In the genomic region with DNA sequence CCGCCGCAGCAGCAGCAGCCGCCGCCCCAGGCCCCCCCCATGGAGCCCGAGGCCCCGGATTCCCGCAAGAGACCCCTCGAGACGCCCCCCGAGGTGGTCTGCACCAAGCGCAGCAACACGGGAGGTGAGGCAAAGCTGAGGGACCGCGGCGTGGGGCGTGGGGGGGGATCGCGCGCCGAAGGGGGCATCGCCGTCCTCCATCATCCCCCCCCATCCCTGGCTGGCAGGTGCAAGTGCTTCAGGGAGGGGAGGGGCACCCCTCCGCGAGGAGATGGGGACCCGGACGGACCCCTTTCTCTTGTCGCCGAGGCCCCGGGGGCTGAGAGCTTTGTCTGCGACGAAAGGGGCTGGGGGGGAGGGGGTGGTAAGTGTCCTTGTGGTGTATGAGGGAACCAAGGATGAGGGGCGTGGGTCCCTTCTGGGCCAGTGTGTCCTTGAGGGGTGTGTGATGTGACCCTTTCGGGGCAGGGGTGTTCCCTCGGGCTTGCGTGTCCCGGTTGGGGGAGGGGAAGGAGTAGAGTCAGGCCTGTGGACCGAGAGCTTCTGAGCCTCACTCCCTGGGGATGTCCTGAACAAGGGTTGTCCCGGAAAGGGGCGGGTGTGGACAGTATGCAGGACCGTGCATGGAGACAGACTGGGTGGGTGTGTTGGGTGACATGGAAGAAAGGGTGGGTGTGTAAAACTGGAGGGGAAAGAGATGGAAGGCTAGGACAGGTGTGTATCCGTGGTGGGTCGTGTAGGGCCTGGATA, we compare ENCODE assay signal across 9 mouse cellular contexts. TPM values are rescaled to one million over a fixed set of nuclear protein-coding genes. Genes with fewer than 3 reads are reported as not detected.
DNase-seq lines count a peak whose midpoint lies in the region; ATAC-seq lines count a peak whose summit lies in the region.
"Had no signal": no experiment of that assay in that cellular context is flagged by ENCODE, and none has a peak within 500 bp of the region (broad histone marks: within the 10 kb centered on the region; RNA-seq: fewer than 3 reads in every experiment).

No protein-coding gene starts in this region.

- no peaks in the 10 kb centered on the region; the same call in 1 of the 2 replicates for H3K27me3 ChIP-seq in forebrain, embryonic 12.5 days
- H3K27me3 ChIP-seq in hindbrain, embryonic 14.5 days (ENCODE audit: control insufficient read depth, insufficient read depth, low read length) = no peaks in the 10 kb centered on the region
- H3K27me3 ChIP-seq in liver, embryonic 11.5 days (replicated peaks; ENCODE audit: control insufficient read depth, insufficient read depth, low read length) = peaks cover 63% of the 10 kb centered on the region
- H3K27me3 ChIP-seq in neural tube, embryonic 12.5 days (replicated peaks) = no peaks in the 10 kb centered on the region; the same call in 1 of the 2 replicates

- H3K9ac ChIP-seq in forebrain, embryonic 12.5 days = peak overlapping the region; percentile 100
- H3K9ac ChIP-seq in hindbrain, embryonic 14.5 days = peak overlapping the region; percentile 99
- H3K9ac ChIP-seq in liver, embryonic 11.5 days (ENCODE audit: low read depth, low read length) = peak overlapping the region; percentile 43; the same call in 1 of the 2 replicates
- H3K9ac ChIP-seq in neural tube, embryonic 12.5 days = peak overlapping the region; percentile 99

- no peaks in the 10 kb centered on the region for H3K36me3 ChIP-seq in forebrain, embryonic 12.5 days (replicated peaks)
- no peaks in the 10 kb centered on the region for H3K36me3 ChIP-seq in hindbrain, embryonic 14.5 days (replicated peaks; ENCODE audit: control insufficient read depth, insufficient read depth)
- no peaks in the 10 kb centered on the region for H3K36me3 ChIP-seq in liver, embryonic 11.5 days (ENCODE audit: control insufficient read depth, insufficient read depth, low read length)
- H3K36me3 ChIP-seq in neural tube, embryonic 12.5 days = no peaks in the 10 kb centered on the region

- peak overlapping the region; percentile 94 for H3K27ac ChIP-seq in forebrain, embryonic 12.5 days
- peak overlapping the region; percentile 95 for H3K27ac ChIP-seq in hindbrain, embryonic 14.5 days
- no peak overlapping the region for H3K27ac ChIP-seq in liver, embryonic 11.5 days (ENCODE audit: low read depth, low read length)
- peak overlapping the region; percentile 77 for H3K27ac ChIP-seq in neural tube, embryonic 12.5 days

- ATAC-seq in forebrain, embryonic 12.5 days (ENCODE audit: low FRiP score) = peak; percentile 27
- ATAC-seq in hindbrain, embryonic 14.5 days (ENCODE audit: low FRiP score) = peak; percentile 12
- ATAC-seq in liver, embryonic 11.5 days (replicated peaks; ENCODE audit: low FRiP score) = 0 out of 2 replicates have a peak, but pooled peaks have one; percentile 44
- ATAC-seq in neural tube, embryonic 12.5 days (ENCODE audit: low FRiP score, low read depth) = peak; percentile 19

- peak overlapping the region; percentile 77 for H3K4me2 ChIP-seq in forebrain, embryonic 12.5 days
- H3K4me2 ChIP-seq in hindbrain, embryonic 14.5 days (replicated peaks) = peak overlapping the region; percentile 83
- H3K4me2 ChIP-seq in liver, embryonic 11.5 days = peak overlapping the region; percentile 79
- H3K4me2 ChIP-seq in neural tube, embryonic 12.5 days (replicated peaks) = peak overlapping the region; percentile 77

- WGBS in forebrain, embryonic 12.5 days = 1% methylated on average over 42 of the region's 42 CpGs
- WGBS in hindbrain, embryonic 14.5 days = 2% methylated on average over 32 of the region's 42 CpGs
- 4% methylated on average over 31 of the region's 42 CpGs for WGBS in liver, embryonic 11.5 days
- 2% methylated on average over 40 of the region's 42 CpGs for WGBS in neural tube, embryonic 12.5 days

- DNase-seq in adrenal gland, adult (ENCODE audit: inconsistent age in 2 of 2, low spot score in 1 of 2) = peak; percentile 60 to 78
- no peak for DNase-seq in adrenal gland, postnatal 4 days (ENCODE audit: low spot score in 2 of 2)
- peak; percentile 39 for DNase-seq in adrenal gland, postnatal 25 days
- DNase-seq in hindbrain, embryonic 14.5 days (ENCODE audit: low spot score) = no peak
- no peak for DNase-seq in liver, embryonic 11.5 days (ENCODE audit: low spot score)
- no peak for DNase-seq in urinary bladder, postnatal 25 days (ENCODE audit: low spot score)

- H3K9me3 ChIP-seq in forebrain, embryonic 12.5 days = no peaks in the 10 kb centered on the region
- H3K9me3 ChIP-seq in hindbrain, embryonic 14.5 days (ENCODE audit: control insufficient read depth, low read length) = no peaks in the 10 kb centered on the region
- no peaks in the 10 kb centered on the region for H3K9me3 ChIP-seq in liver, embryonic 11.5 days (ENCODE audit: control insufficient read depth, low read length)
- H3K9me3 ChIP-seq in neural tube, embryonic 12.5 days = no peaks in the 10 kb centered on the region

- peaks cover 68% of the 10 kb centered on the region for H3K4me1 ChIP-seq in forebrain, embryonic 12.5 days
- H3K4me1 ChIP-seq in hindbrain, embryonic 14.5 days (replicated peaks; ENCODE audit: control insufficient read depth, insufficient read depth, low read length) = peaks cover 56% of the 10 kb centered on the region
- H3K4me1 ChIP-seq in liver, embryonic 11.5 days (replicated peaks; ENCODE audit: control insufficient read depth, insufficient read depth, low read length) = peaks cover 3% of the 10 kb centered on the region; the same call in 1 of the 2 replicates
- peaks cover 68% of the 10 kb centered on the region for H3K4me1 ChIP-seq in neural tube, embryonic 12.5 days

- peak overlapping the region; percentile 95 for H3K4me3 ChIP-seq in forebrain, embryonic 12.5 days (replicated peaks)
- H3K4me3 ChIP-seq in hindbrain, embryonic 14.5 days (replicated peaks; ENCODE audit: low read length) = peak overlapping the region; percentile 93
- peak overlapping the region; percentile 56 for H3K4me3 ChIP-seq in liver, embryonic 11.5 days (ENCODE audit: low read depth, low read length)
- peak overlapping the region; percentile 92 for H3K4me3 ChIP-seq in neural tube, embryonic 12.5 days

RNA-seq across cellular contexts. Expression of gene Nova2, which starts 0.5 kb away (rescaled TPM):
- 1 to 10 TPM; 7.8 to 8.2 TPM for total RNA-seq in adrenal gland, postnatal 4 days (2021)
- 4.9 and 6.2 TPM in 2 replicates for total RNA-seq in adrenal gland, postnatal 25 days (2021)
- 10.8 and 11.3 TPM in 2 replicates for polyA plus RNA-seq in forebrain, embryonic 12.5 days (2016; fragmentation: Nextera tagmentation; extraction: Ambion mirVana)
- polyA plus RNA-seq in hindbrain, embryonic 14.5 days (2014; fragmentation: Nextera tagmentation; extraction: Ambion mirVana) = 15.4 and 16.3 TPM in 2 replicates
- polyA plus RNA-seq in liver, embryonic 11.5 days (2014; fragmentation: Nextera tagmentation; extraction: Ambion mirVana) = 0.22 and 0.41 TPM in 2 replicates
- 12.1 and 12.6 TPM in 2 replicates for polyA plus RNA-seq in neural tube, embryonic 12.5 days (2016; fragmentation: Nextera tagmentation; extraction: Ambion mirVana)
- total RNA-seq: neutrophil, adult 5-6 weeks had no signal

RNA-seq across cellular contexts. Expression of gene Ccdc61, which starts 16.0 kb away (rescaled TPM):
- total RNA-seq in adrenal gland, postnatal 4 days (2021) = 10 to 100 TPM; 16.5 to 19.2 TPM
- total RNA-seq in adrenal gland, postnatal 25 days (2021) = 16.5 and 20.8 TPM in 2 replicates
- 39.7 and 41.0 TPM in 2 replicates for polyA plus RNA-seq in forebrain, embryonic 12.5 days (2016; fragmentation: Nextera tagmentation; extraction: Ambion mirVana)
- polyA plus RNA-seq in hindbrain, embryonic 14.5 days (2014; fragmentation: Nextera tagmentation; extraction: Ambion mirVana) = 23.9 and 24.0 TPM in 2 replicates
- 20.8 and 21.1 TPM in 2 replicates for polyA plus RNA-seq in liver, embryonic 11.5 days (2014; fragmentation: Nextera tagmentation; extraction: Ambion mirVana)
- 32.9 and 34.0 TPM in 2 replicates for polyA plus RNA-seq in neural tube, embryonic 12.5 days (2016; fragmentation: Nextera tagmentation; extraction: Ambion mirVana)

RNA-seq across cellular contexts. Expression of gene Pglyrp1, which starts 55.1 kb away (rescaled TPM):
- 10 to 100 TPM in 1 of 2 experiments, 1 to 10 TPM in 1; 7.2 to 12.0 TPM for total RNA-seq in adrenal gland, postnatal 4 days (2021)
- 1.9 and 2.0 TPM in 2 replicates for total RNA-seq in adrenal gland, postnatal 25 days (2021)
- 1.8 and 3.1 TPM in 2 replicates for polyA plus RNA-seq in forebrain, embryonic 12.5 days (2016; fragmentation: Nextera tagmentation; extraction: Ambion mirVana)
- 24.5 and 25.2 TPM in 2 replicates for polyA plus RNA-seq in hindbrain, embryonic 14.5 days (2014; fragmentation: Nextera tagmentation; extraction: Ambion mirVana)
- 7.9 TPM in 2 replicates for polyA plus RNA-seq in liver, embryonic 11.5 days (2014; fragmentation: Nextera tagmentation; extraction: Ambion mirVana)
- polyA plus RNA-seq in neural tube, embryonic 12.5 days (2016; fragmentation: Nextera tagmentation; extraction: Ambion mirVana) = 3.9 and 4.7 TPM in 2 replicates

Comparison
In these comparisons a context has a peak if more than half of its experiments do, and no peak if none do; other contexts are left out.
1. DNase-seq: peak in adrenal gland, adult (2 of 2) and adrenal gland, postnatal 25 days (single experiment); none in adrenal gland, postnatal 4 days (0 of 2), hindbrain, embryonic 14.5 days (single experiment), liver, embryonic 11.5 days (single experiment) and urinary bladder, postnatal 25 days (single experiment).
2. H3K9ac ChIP-seq: peak in every context shown above with its lines; median percentile 100 in forebrain, embryonic 12.5 days; 99 in hindbrain, embryonic 14.5 days; 99 in neural tube, embryonic 12.5 days; 43 in liver, embryonic 11.5 days.
3. Peak in every context shown above with its lines, with median percentiles within 50 percentile points of each other: ATAC-seq, H3K4me2 ChIP-seq and H3K4me3 ChIP-seq.